Mouse (Mus musculus): ENCODE measurements at regions not wholly inside any gene's neighbourhood (a gene's known extent, or its start where the extent isn't known, plus 50 kb on each side); places are given as distances from the start of the nearest gene placed in this dataset.

- no peak for ATAC-seq (replicated peaks; ENCODE audit: poor library complexity, severe bottlenecking)
Observed at GRCm38 (mm10) chr3:102386091-102386490, 83.6 kb upstream of the Ngf start.

GRCm38 (mm10) chr3:102384596-102384995 is 85.1 kb upstream of the Ngf start:
- ATAC-seq (replicated peaks; ENCODE audit: poor library complexity, severe bottlenecking): no peak

- no peak for ATAC-seq (replicated peaks; ENCODE audit: poor library complexity, severe bottlenecking)
Observed at GRCm38 (mm10) chr3:102383671-102384070, 86.0 kb upstream of the Ngf start.

GRCm38 (mm10) chr3:102381683-102382082 is 88.0 kb upstream of the Ngf start:
- no peak for ATAC-seq (replicated peaks; ENCODE audit: poor library complexity, severe bottlenecking)

- ATAC-seq (replicated peaks; ENCODE audit: poor library complexity, severe bottlenecking): no peak
Observed at GRCm38 (mm10) chr3:102374381-102375060, 95.2 kb upstream of the Ngf start.

GRCm38 (mm10) chr3:102372205-102372899 is 97.4 kb upstream of the Ngf start:
- ATAC-seq (replicated peaks; ENCODE audit: poor library complexity, severe bottlenecking): no peak

GRCm38 (mm10) chr3:102366188-102366587 is 103.5 kb upstream of the Ngf start:
- no peak for ATAC-seq (replicated peaks; ENCODE audit: poor library complexity, severe bottlenecking)

- no peak for ATAC-seq (replicated peaks; ENCODE audit: poor library complexity, severe bottlenecking)
Observed at GRCm38 (mm10) chr3:102364326-102364935, 105.3 kb upstream of the Ngf start.

GRCm38 (mm10) chr3:102360732-102361280 is 108.9 kb upstream of the Ngf start:
- ATAC-seq (replicated peaks; ENCODE audit: poor library complexity, severe bottlenecking): no peak

GRCm38 (mm10) chr3:102358801-102359200 is 110.9 kb upstream of the Ngf start:
- no peak for ATAC-seq (replicated peaks; ENCODE audit: poor library complexity, severe bottlenecking)

GRCm38 (mm10) chr3:102357062-102357610 is 112.6 kb upstream of the Ngf start:
- no peak for ATAC-seq (replicated peaks; ENCODE audit: poor library complexity, severe bottlenecking)

- no peak for ATAC-seq (replicated peaks; ENCODE audit: poor library complexity, severe bottlenecking)
Observed at GRCm38 (mm10) chr3:102355352-102355751, 114.4 kb upstream of the Ngf start.

- no peak for ATAC-seq (replicated peaks; ENCODE audit: poor library complexity, severe bottlenecking)
Observed at GRCm38 (mm10) chr3:102354771-102355170, 114.9 kb upstream of the Ngf start.

GRCm38 (mm10) chr3:102353277-102353900 is 116.3 kb upstream of the Ngf start:
- no peak for ATAC-seq (replicated peaks; ENCODE audit: poor library complexity, severe bottlenecking)

- no peak for ATAC-seq (replicated peaks; ENCODE audit: poor library complexity, severe bottlenecking)
Observed at GRCm38 (mm10) chr3:102346077-102346476, 123.6 kb upstream of the Ngf start.

GRCm38 (mm10) chr3:102345291-102345690 is 124.4 kb upstream of the Ngf start:
- no peak for ATAC-seq (replicated peaks; ENCODE audit: poor library complexity, severe bottlenecking)

- no peak for ATAC-seq (replicated peaks; ENCODE audit: poor library complexity, severe bottlenecking)
Observed at GRCm38 (mm10) chr3:102340731-102341130, 129.0 kb upstream of the Ngf start.

GRCm38 (mm10) chr3:102337881-102338280 is 131.8 kb upstream of the Ngf start:
- no peak for ATAC-seq (replicated peaks; ENCODE audit: poor library complexity, severe bottlenecking)

- ATAC-seq (replicated peaks; ENCODE audit: poor library complexity, severe bottlenecking): no peak
Observed at GRCm38 (mm10) chr3:102336184-102336583, 131.7 kb upstream of the Vangl1 start.

- peak; percentile 58 for ATAC-seq (replicated peaks; ENCODE audit: poor library complexity, severe bottlenecking)
Observed at GRCm38 (mm10) chr3:102335146-102335545, 130.7 kb upstream of the Vangl1 start.

GRCm38 (mm10) chr3:102332221-102332620 is 127.7 kb upstream of the Vangl1 start:
- ATAC-seq (replicated peaks; ENCODE audit: poor library complexity, severe bottlenecking): no peak
